Mouse (Mus musculus) right cerebral cortex, adult 2 months (tissue): Measurements from ENCODE around the gene Bnip3.

Experiments
- DNase-seq, 2 experiments: peaks; one replicate each; pipeline ENCODE4 v3.0.0; 2021 to 2022; ENCODE audit warnings: low spot score in 2 of 2

Bnip3 gene

DNA sequence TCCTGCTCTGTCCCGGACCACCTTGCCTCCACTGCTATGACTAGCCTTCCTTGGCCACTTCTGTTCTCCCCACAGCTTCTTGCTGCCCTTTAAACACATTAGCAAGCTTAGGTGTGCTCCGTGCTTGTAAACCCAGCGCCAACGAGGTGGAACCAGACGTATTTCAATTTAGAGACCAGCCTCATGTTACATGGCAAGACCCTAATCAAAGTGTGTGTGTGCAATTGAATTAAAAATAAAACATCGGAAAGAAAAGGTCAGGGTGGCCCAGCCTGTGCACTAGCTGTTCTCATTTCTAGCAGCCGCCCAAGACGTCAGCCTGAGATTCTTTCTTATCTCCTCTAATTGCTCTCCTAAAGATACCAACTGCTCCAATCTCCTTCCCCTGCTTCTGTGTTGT lies 64.2 kb downstream of the Bnip3 start:
- DNase-seq: no peak

DNA sequence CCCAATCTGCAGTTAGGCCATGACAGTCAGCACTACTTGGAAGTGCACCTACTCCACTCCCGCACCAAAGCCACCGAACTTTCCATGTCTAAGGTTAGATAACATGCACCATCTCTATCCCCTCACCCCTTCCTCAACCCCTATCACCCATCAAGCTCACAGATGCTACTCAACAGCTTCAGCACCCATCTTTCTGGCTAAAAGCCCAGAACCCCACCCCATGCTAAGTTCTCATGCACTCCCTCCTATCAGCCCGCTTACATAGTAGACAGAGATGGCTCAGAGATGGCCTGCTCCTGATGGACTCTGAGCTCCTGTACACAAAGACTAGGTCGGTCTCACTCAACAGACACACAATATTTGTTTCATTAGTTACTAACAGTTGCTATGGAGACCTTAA lies 65.9 kb downstream of the Bnip3 start:
- no peak for DNase-seq

DNA sequence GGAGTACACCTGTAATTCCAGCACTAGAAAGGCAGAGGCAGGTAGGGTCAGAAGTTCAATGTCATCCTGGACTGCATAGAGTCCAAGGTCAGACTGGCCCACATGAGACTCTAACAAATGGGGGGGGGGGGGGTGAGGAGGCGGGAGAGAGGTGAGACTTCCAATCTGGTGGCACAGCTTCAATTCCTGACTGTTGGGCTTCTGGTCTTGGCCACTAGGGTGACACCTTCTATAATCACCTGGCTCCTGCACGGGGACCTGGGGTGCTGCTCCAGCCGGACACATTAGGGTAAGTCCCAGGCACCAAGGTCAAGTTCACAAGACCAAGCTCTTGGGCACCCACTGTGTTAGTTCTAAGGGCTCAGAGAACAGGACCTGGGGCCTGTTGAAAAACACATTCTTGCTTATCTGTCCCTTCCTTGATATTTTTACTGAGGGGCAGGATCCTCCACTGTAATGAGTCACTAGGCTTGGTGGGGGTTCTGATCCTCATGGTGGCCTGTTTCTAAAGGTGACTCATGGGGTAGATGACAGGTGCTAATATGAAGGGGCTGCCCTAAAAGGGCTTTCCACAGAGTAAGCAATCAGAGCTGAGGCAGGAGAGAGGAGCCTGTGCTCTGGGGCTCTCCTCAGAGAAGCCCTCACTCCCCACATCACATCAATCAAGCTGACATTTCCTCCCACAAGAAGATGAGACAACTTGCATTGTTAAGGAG lies 67.7 kb downstream of the Bnip3 start:
- no peak for DNase-seq
